Mouse (Mus musculus) urinary bladder, postnatal 14 days (tissue): ENCODE measurements around the gene Sp140.
"Not testable (repeated sequence)": the region's sequence is repeated elsewhere in the genome, so short reads cannot be mapped to it uniquely, and the experiment has no call there.

Source experiments
- DNase-seq: peaks from one replicate; pipeline ENCODE4 v3.0.0; 2021; ENCODE audit warnings: low spot score

The Sp140 gene

GRCm38 (mm10) chr1:85649881-85650280 is 49.7 kb downstream of the Sp140 start, which contains the start of gene Sp100:
Sp100 (plus strand) TSS chr1:85649988.
- DNase-seq = not testable (repeated sequence)

DNA sequence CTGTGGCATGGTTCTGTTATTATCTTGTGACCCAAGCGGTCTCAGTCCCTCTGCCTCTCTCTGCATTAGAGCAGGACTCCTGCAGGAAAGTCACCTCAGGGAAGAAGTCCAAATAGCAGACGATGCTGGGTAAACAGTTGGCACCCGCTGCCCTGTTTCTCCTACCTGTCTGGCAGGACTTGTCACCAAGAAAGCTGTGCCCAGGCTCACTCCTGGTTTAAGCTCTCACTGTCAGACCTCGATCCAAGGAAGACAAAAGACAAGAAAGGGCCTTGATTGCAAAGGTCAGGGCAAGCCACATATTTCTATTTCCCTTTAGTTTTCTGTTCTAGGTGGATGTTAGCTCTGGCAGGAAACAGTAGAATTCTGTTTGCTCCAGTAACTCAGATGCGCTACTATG is 50.3 kb downstream of the Sp140 start:
- DNase-seq = not testable (repeated sequence)

DNA sequence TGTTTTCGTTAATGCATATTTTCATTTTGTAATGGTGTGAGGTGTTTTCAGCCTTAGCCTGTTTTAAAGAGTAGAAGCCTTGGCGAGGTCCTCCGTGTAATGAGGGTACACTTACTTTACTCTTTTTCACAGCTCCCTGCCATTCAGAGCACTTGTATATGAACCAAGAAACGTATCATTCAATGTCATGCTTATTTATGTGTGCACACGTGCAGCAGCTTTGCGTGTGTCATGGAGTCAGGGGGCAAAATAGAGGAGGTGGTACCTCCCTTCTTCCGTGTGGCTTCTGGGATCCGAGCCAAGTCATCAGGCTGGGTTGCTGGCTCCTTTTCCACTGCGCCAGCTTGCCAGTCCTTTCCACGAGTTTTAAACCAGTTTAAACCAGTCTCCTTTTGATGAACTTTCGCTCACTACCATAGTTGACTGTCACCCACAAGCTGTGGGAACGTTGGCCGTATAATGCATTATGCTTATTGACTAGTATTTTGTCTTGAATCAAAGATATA is 51.6 kb downstream of the Sp140 start:
- not testable (repeated sequence) for DNase-seq

DNA sequence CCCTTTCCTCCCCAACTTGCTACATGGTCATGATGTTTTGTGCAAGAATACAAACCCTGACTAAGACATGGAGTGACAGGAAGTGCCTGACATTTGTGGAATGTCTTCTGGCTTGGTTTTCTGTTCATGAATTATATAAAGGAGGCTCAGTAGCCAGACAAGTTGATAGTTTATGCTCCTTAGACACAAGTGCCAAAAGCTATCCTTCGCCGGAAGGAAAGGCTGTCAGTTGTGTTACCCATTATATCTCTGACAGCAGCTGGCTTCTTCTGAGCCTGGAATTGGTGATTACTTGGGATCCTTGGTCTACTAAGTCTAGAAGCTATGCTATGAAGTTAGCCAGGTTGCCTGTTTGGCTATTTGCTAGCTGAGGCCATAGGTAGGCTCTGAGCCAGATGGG is 57.0 kb downstream of the Sp140 start:
- not testable (repeated sequence) for DNase-seq

DNA sequence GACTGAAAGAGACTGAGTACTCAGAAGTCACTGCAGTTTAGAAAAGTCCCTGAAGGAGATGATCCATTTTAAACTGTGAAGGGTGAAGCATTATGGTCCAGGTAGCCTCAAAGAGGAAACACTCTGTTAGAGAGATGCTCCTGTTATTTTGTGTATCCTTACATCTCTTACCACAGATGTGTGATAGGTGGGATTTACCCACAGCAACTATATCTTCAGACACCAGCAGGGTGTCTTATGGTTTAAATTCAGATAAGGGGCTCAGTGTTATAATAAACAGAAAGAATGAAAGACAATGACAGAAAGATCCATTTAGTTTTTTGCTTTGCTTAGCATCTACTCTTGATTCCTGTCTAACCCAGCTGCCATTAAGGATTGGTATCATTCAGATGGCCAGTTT is 64.1 kb downstream of the Sp140 start:
- DNase-seq = no peak

DNA sequence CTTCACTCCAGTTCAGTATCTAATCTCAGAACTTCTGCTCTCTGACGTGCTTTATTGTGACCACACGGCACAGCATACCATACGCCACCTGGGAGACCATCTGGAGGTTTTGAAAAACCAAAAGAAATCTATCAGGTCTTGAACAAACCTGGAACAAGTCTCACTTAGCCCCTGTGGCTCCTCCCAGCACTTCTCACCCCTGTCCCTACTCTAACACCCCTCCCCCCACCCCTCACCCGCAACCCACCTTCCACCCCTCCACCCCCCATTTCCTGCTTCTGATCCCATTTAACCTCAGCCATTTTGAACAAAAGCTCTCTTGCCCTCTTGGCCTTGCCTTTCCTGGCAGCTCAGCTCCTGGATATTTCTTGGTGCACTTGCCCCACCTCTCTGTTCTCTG is 80.0 kb downstream of the Sp140 start:
- no peak for DNase-seq

- no peak for DNase-seq
Observed at GRCm38 (mm10) chr1:85686666-85687065, 86.5 kb downstream of the Sp140 start.

GRCm38 (mm10) chr1:85687346-85687745 is 87.2 kb downstream of the Sp140 start:
- no peak for DNase-seq

DNA sequence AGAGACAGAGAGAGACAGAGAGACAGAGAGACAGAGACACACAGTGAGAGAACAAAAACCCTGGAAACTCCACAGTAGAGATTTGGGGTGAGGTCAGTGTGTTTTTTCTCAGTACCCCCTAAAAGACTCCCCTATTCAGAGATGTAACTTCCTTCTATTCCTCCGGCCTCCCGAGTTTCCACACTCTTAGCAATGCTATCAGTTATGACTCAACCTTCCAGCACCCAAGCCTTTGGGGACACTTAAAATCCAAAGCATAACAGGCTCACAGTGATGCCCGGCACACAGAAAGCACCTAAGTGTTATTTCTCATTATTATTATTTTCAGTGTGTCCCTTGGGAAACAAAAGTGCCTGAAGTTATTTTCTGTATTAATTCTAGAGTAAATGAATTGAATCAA is 90.4 kb downstream of the Sp140 start:
- DNase-seq = no peak

- no peak for DNase-seq
Observed at GRCm38 (mm10) chr1:85692281-85692680, 92.1 kb downstream of the Sp140 start.

- no peak for DNase-seq
Observed at GRCm38 (mm10) chr1:85693280-85693679, 93.1 kb downstream of the Sp140 start.
